Mouse (Mus musculus): ENCODE measurements at regions not wholly inside any gene's neighbourhood (a gene's known extent, or its start where the extent isn't known, plus 50 kb on each side); places are given as distances from the start of the nearest gene placed in this dataset.
A peak's percentile ranks its signal among the peaks of the same experiment; 100 is the strongest.

- no peaks in the 10 kb centered on the region for H3K36me3 ChIP-seq (ENCODE audit: control insufficient read depth, insufficient read depth, low read length)
- no peak overlapping the region for H3K4me3 ChIP-seq (ENCODE audit: low read depth, low read length)
- DNase-seq (ENCODE audit: low spot score) (peak; percentile 48), ATAC-seq (ENCODE audit: low FRiP score, low TSS enrichment) (peak; percentile 35)
- H3K4me2 ChIP-seq (replicated peaks; ENCODE audit: low read depth): no peak overlapping the region
- whole genome bisulfite sequencing: 14% methylated on average over 13 of the region's 13 CpGs
- H3K9me3 ChIP-seq (ENCODE audit: control insufficient read depth, low read length): no peaks in the 10 kb centered on the region
- peaks cover 5% of the 10 kb centered on the region; the same call in 1 of the 2 replicates for H3K4me1 ChIP-seq (replicated peaks; ENCODE audit: control insufficient read depth, insufficient read depth)
- no peak for TF ChIP-seq CTCF (IDR thresholded peaks at IDR 0.05; ENCODE audit: low read depth)
- TF ChIP-seq EP300 (optimal IDR thresholded peaks at IDR 0.05): no peak
- H3K27me3 ChIP-seq (ENCODE audit: control insufficient read depth, insufficient read depth, low read length): no peaks in the 10 kb centered on the region
- H3K27ac ChIP-seq (replicated peaks): no peak overlapping the region
- no peak overlapping the region for H3K9ac ChIP-seq (ENCODE audit: low read length)
Measured at GRCm38 (mm10) chr5:111573265-111573873, 156.2 kb downstream of the Mn1 start.

- no peak overlapping the region for H3K4me3 ChIP-seq (ENCODE audit: low read depth, low read length)
- TF ChIP-seq CTCF (IDR thresholded peaks at IDR 0.05; ENCODE audit: low read depth) (no peak), EP300 (optimal IDR thresholded peaks at IDR 0.05) (no peak)
- H3K36me3 ChIP-seq (ENCODE audit: control insufficient read depth, insufficient read depth, low read length): no peaks in the 10 kb centered on the region
- 43% methylated on average over 8 of the region's 8 CpGs for WGBS
- no peak overlapping the region for H3K4me2 ChIP-seq (replicated peaks; ENCODE audit: low read depth)
- DNase-seq (ENCODE audit: low spot score): no peak
- no peak for ATAC-seq (ENCODE audit: low FRiP score, low TSS enrichment)
- no peak overlapping the region for H3K9ac ChIP-seq (ENCODE audit: low read length)
- peaks cover 7% of the 10 kb centered on the region; the same call in 1 of the 2 replicates for H3K4me1 ChIP-seq (replicated peaks; ENCODE audit: control insufficient read depth, insufficient read depth)
- H3K27me3 ChIP-seq (ENCODE audit: control insufficient read depth, insufficient read depth, low read length): no peaks in the 10 kb centered on the region
- H3K9me3 ChIP-seq (ENCODE audit: control insufficient read depth, low read length): no peaks in the 10 kb centered on the region
- H3K27ac ChIP-seq (replicated peaks): no peak overlapping the region
Measured at GRCm38 (mm10) chr5:111574219-111574840, 157.2 kb downstream of the Mn1 start.

- H3K27me3 ChIP-seq (ENCODE audit: control insufficient read depth, insufficient read depth, low read length): no peaks in the 10 kb centered on the region
- H3K4me1 ChIP-seq (replicated peaks; ENCODE audit: control insufficient read depth, insufficient read depth): peaks cover 7% of the 10 kb centered on the region; the same call in 1 of the 2 replicates
- no peak overlapping the region for H3K9ac ChIP-seq (ENCODE audit: low read length)
- H3K4me2 ChIP-seq (replicated peaks; ENCODE audit: low read depth): no peak overlapping the region
- DNase-seq (ENCODE audit: low spot score): no peak
- H3K36me3 ChIP-seq (ENCODE audit: control insufficient read depth, insufficient read depth, low read length): no peaks in the 10 kb centered on the region
- no peak overlapping the region for H3K4me3 ChIP-seq (ENCODE audit: low read depth, low read length)
- no peaks in the 10 kb centered on the region for H3K9me3 ChIP-seq (ENCODE audit: control insufficient read depth, low read length)
- TF ChIP-seq CTCF (IDR thresholded peaks at IDR 0.05; ENCODE audit: low read depth) (no peak), EP300 (optimal IDR thresholded peaks at IDR 0.05) (no peak)
- no peak for ATAC-seq (ENCODE audit: low FRiP score, low TSS enrichment)
- no peak overlapping the region for H3K27ac ChIP-seq (replicated peaks)
- WGBS: 72% methylated on average over 5 of the region's 5 CpGs
Measured at GRCm38 (mm10) chr5:111575376-111575775, 158.2 kb downstream of the Mn1 start.

GRCm38 (mm10) chr5:111577441-111577840 lies 156.3 kb upstream of the Gm26897 start:
- 27% methylated on average over 5 of the region's 5 CpGs for WGBS
- Histone ChIP-seq H3K4me2 (replicated peaks; ENCODE audit: low read depth) (no peak overlapping the region), H3K9me3 (ENCODE audit: control insufficient read depth, low read length) (no peaks in the 10 kb centered on the region), H3K27ac (replicated peaks) (peak overlapping the region; percentile 40), H3K4me3 (ENCODE audit: low read depth, low read length) (no peak overlapping the region), H3K4me1 (replicated peaks; ENCODE audit: control insufficient read depth, insufficient read depth) (0 out of 2 replicates have a peak, but pooled peaks cover 4% of the 10 kb centered on the region), H3K36me3 (ENCODE audit: control insufficient read depth, insufficient read depth, low read length) (no peaks in the 10 kb centered on the region), H3K9ac (ENCODE audit: low read length) (no peak overlapping the region), H3K27me3 (ENCODE audit: control insufficient read depth, insufficient read depth, low read length) (no peaks in the 10 kb centered on the region)
- no peak for ATAC-seq (ENCODE audit: low FRiP score, low TSS enrichment)
- no peak for DNase-seq (ENCODE audit: low spot score)
- TF ChIP-seq CTCF (IDR thresholded peaks at IDR 0.05; ENCODE audit: low read depth) (no peak; the same call in 1 of the 2 replicates), EP300 (optimal IDR thresholded peaks at IDR 0.05) (no peak)

- TF ChIP-seq EP300 (optimal IDR thresholded peaks at IDR 0.05) (no peak), CTCF (IDR thresholded peaks at IDR 0.05; ENCODE audit: low read depth) (no peak)
- peak overlapping the region; percentile 35; the same call in 1 of the 2 replicates for H3K27ac ChIP-seq (replicated peaks)
- no peak overlapping the region for H3K4me2 ChIP-seq (replicated peaks; ENCODE audit: low read depth)
- H3K4me1 ChIP-seq (replicated peaks; ENCODE audit: control insufficient read depth, insufficient read depth): 0 out of 2 replicates have a peak, but pooled peaks cover 4% of the 10 kb centered on the region
- no peaks in the 10 kb centered on the region for H3K27me3 ChIP-seq (ENCODE audit: control insufficient read depth, insufficient read depth, low read length)
- H3K9me3 ChIP-seq (ENCODE audit: control insufficient read depth, low read length): no peaks in the 10 kb centered on the region
- no peak for DNase-seq (ENCODE audit: low spot score)
- H3K4me3 ChIP-seq (ENCODE audit: low read depth, low read length): no peak overlapping the region
- H3K9ac ChIP-seq (ENCODE audit: low read length): no peak overlapping the region
- 62% methylated on average over 5 of the region's 5 CpGs for WGBS
- H3K36me3 ChIP-seq (ENCODE audit: control insufficient read depth, insufficient read depth, low read length): no peaks in the 10 kb centered on the region
- ATAC-seq (ENCODE audit: low FRiP score, low TSS enrichment): no peak
Measured at GRCm38 (mm10) chr5:111578088-111578487, 155.6 kb upstream of the Gm26897 start.

Measured in stomach, postnatal 0 days (tissue).